ENCODE assay signal across 8 mouse cellular contexts in the genomic region with DNA sequence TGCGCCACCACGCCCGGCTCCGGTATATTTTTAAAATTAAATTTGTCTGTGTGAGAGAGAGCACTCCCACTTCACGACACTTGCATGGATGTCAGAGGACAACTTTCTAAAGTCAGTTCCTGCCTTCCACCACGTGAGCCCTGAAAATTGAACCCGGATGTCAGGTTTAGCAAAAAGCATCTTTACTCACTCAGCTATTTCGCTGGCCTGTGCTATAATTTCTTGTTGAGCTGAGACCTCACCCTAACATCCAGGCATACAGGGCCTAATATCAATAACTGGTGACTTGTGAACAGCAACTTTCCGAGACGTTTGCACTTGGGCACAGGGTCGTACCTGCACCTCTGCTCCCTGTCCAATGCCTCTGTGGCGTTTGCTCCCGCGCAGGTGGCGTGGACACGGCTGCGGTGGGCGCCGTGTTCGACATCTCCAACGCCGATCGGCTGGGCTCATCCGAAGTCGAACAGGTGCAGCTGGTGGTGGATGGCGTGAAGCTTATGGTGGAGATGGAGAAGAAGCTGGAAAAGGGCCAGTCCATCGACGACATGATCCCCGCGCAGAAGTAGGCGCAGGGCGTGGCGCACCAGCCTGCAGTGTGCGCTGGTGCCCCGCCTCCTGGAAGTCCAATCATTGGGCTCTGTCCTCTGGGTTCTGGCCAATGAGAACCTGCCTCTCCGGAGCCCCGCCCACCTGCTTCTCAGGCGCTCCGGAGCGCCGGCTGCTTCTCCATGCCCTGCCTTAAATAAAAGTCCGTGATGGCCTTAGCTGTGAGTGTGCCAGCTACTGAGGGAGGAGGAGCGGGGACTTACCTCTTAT. TPM values are rescaled to one million over a fixed set of nuclear protein-coding genes. Genes with fewer than 3 reads are reported as not detected.
DNase-seq lines count a peak whose midpoint lies in the region; ATAC-seq and TF ChIP-seq lines count a peak whose summit lies in the region.

No protein-coding gene starts in this region.

- peak overlapping the region; percentile 23 for H3K4me3 ChIP-seq in hindbrain, embryonic 11.5 days (ENCODE audit: low read depth, low read length)
- H3K4me3 ChIP-seq in lung, postnatal 0 days (ENCODE audit: low read depth, low read length) = no peak overlapping the region

- H3K9me3 ChIP-seq in hindbrain, embryonic 11.5 days (ENCODE audit: control insufficient read depth, low read length) = no peaks in the 10 kb centered on the region
- no peaks in the 10 kb centered on the region for H3K9me3 ChIP-seq in lung, postnatal 0 days (ENCODE audit: low read length)

- H3K4me1 ChIP-seq in hindbrain, embryonic 11.5 days (replicated peaks; ENCODE audit: control insufficient read depth, insufficient read depth, low read length) = no peaks in the 10 kb centered on the region
- no peaks in the 10 kb centered on the region for H3K4me1 ChIP-seq in lung, postnatal 0 days (ENCODE audit: insufficient read depth, low read depth, low read length)

- TF ChIP-seq CTCF in lung, postnatal 0 days (IDR thresholded peaks at IDR 0.05) = no peak

- H3K9ac ChIP-seq in hindbrain, embryonic 11.5 days (ENCODE audit: low read depth, low read length) = no peak overlapping the region
- H3K9ac ChIP-seq in lung, postnatal 0 days (replicated peaks; ENCODE audit: low read depth) = no peak overlapping the region

- H3K27ac ChIP-seq in hindbrain, embryonic 11.5 days (ENCODE audit: low read depth, low read length) = no peak overlapping the region
- no peak overlapping the region for H3K27ac ChIP-seq in lung, postnatal 0 days (ENCODE audit: low read length)

- H3K36me3 ChIP-seq in hindbrain, embryonic 11.5 days (ENCODE audit: control insufficient read depth, insufficient read depth, low read length) = no peaks in the 10 kb centered on the region; the same call in 1 of the 2 replicates
- H3K36me3 ChIP-seq in lung, postnatal 0 days (ENCODE audit: insufficient read depth, low read length) = peaks cover 7% of the 10 kb centered on the region

- peak; percentile 91 for ATAC-seq in frontal cortex, adult (ENCODE audit: low TSS enrichment)
- ATAC-seq in hindbrain, embryonic 11.5 days (ENCODE audit: low FRiP score) = peak; percentile 96
- ATAC-seq in lung, postnatal 0 days = peak; percentile 98

- H3K4me2 ChIP-seq in hindbrain, embryonic 11.5 days (replicated peaks; ENCODE audit: low read depth, low read length) = peak overlapping the region; percentile 51
- peak overlapping the region; percentile 43 for H3K4me2 ChIP-seq in lung, postnatal 0 days (replicated peaks; ENCODE audit: low read depth, low read length)

- peak; percentile 85 for DNase-seq in MEL-GATA-1-ER (ENCODE audit: extremely low read depth, low read depth)
- DNase-seq in cerebellum, adult 9-11 months = peak; percentile 90
- DNase-seq in hindbrain, embryonic 11.5 days (ENCODE audit: low spot score) = peak; percentile 90
- DNase-seq in layer of hippocampus, postnatal 10 days (ENCODE audit: low spot score in 2 of 2) = peak; percentile 82 to 86
- DNase-seq in lung, postnatal 0 days (ENCODE audit: low spot score) = peak; percentile 96
- peak; percentile 63 for DNase-seq in ovary, postnatal 14 days (ENCODE audit: low spot score)
- peak; percentile 71 to 85 for DNase-seq in thymus, postnatal 10 days (ENCODE audit: low spot score in 2 of 2)

- H3K27me3 ChIP-seq in hindbrain, embryonic 11.5 days (ENCODE audit: control insufficient read depth, insufficient read depth, low read length) = peaks cover 25% of the 10 kb centered on the region
- H3K27me3 ChIP-seq in lung, postnatal 0 days (replicated peaks; ENCODE audit: insufficient read depth, low read length) = peaks cover 10% of the 10 kb centered on the region

- TF ChIP-seq EP300 in lung, postnatal 0 days (IDR thresholded peaks at IDR 0.05) = no peak

- WGBS in hindbrain, embryonic 11.5 days = 14% methylated on average over 43 of the region's 43 CpGs
- 12% methylated on average over 43 of the region's 43 CpGs for WGBS in lung, postnatal 0 days

RNA-seq across cellular contexts. Expression of gene Ckm, which starts 16.5 kb away (rescaled TPM):
- polyA plus RNA-seq in hindbrain, embryonic 11.5 days (2014; fragmentation: Nextera tagmentation; extraction: Ambion mirVana) = 0.13 TPM in 1 of 2 replicates, not detected in the other
- under 1 TPM in 1 of 2 experiments, not detected in 1; 0.27 TPM for total RNA-seq in layer of hippocampus, postnatal 10 days (2021)
- polyA plus RNA-seq in lung, postnatal 0 days (2015; fragmentation: Nextera tagmentation; extraction: Ambion mirVana) = 34.0 and 42.4 TPM in 2 replicates

RNA-seq across cellular contexts. Expression of gene Klc3, which starts 17.1 kb away (rescaled TPM):
- 2.3 TPM in 2 replicates for polyA plus RNA-seq in hindbrain, embryonic 11.5 days (2014; fragmentation: Nextera tagmentation; extraction: Ambion mirVana)
- total RNA-seq in layer of hippocampus, postnatal 10 days (2021) = 1 to 10 TPM; 1.7 to 1.8 TPM
- 28.1 and 31.4 TPM in 2 replicates for polyA plus RNA-seq in lung, postnatal 0 days (2015; fragmentation: Nextera tagmentation; extraction: Ambion mirVana)

RNA-seq across cellular contexts. Expression of gene Mark4, which starts 37.6 kb away (rescaled TPM):
- 11.5 and 13.3 TPM in 2 replicates for polyA plus RNA-seq in hindbrain, embryonic 11.5 days (2014; fragmentation: Nextera tagmentation; extraction: Ambion mirVana)
- 100 to 1,000 TPM; 115 to 132 TPM for total RNA-seq in layer of hippocampus, postnatal 10 days (2021)
- polyA plus RNA-seq in lung, postnatal 0 days (2015; fragmentation: Nextera tagmentation; extraction: Ambion mirVana) = 7.4 and 7.9 TPM in 2 replicates

RNA-seq across cellular contexts. Expression of gene Ercc2, which starts 39.2 kb away (rescaled TPM):
- 7.7 and 8.7 TPM in 2 replicates for polyA plus RNA-seq in hindbrain, embryonic 11.5 days (2014; fragmentation: Nextera tagmentation; extraction: Ambion mirVana)
- total RNA-seq in layer of hippocampus, postnatal 10 days (2021) = 10 to 100 TPM; 33.8 to 33.9 TPM
- polyA plus RNA-seq in lung, postnatal 0 days (2015; fragmentation: Nextera tagmentation; extraction: Ambion mirVana) = 8.9 and 9.4 TPM in 2 replicates

RNA-seq across cellular contexts. Expression of gene Exoc3l2, which starts 42.1 kb away (rescaled TPM):
- polyA plus RNA-seq in hindbrain, embryonic 11.5 days (2014; fragmentation: Nextera tagmentation; extraction: Ambion mirVana) = 0.66 and 0.76 TPM in 2 replicates
- total RNA-seq in layer of hippocampus, postnatal 10 days (2021) = 1 to 10 TPM in 1 of 2 experiments, under 1 TPM in 1; 0.69 to 1.1 TPM
- 1.1 and 1.4 TPM in 2 replicates for polyA plus RNA-seq in lung, postnatal 0 days (2015; fragmentation: Nextera tagmentation; extraction: Ambion mirVana)

Comparison
In these comparisons a context has a peak if more than half of its experiments do, and no peak if none do; other contexts are left out.
1. RNA of gene Ckm, which starts 16.5 kb away (polyA plus RNA-seq): 34.0 to 42.4 TPM in lung, postnatal 0 days; 0.13 TPM in hindbrain, embryonic 11.5 days; every median in the first group is over 10 times any median in the second.
2. Peak in every context shown above with its lines, with median percentiles within 50 percentile points of each other: DNase-seq and ATAC-seq.